Mouse (Mus musculus) kidney, adult 2 months (tissue): ENCODE measurements around the gene Dok7.

Source experiments
- CTCF ChIP-seq: fragments of 200-500 bp; conservative IDR thresholded peaks from 2 replicates; pipeline ENCODE4 v1.5.1; 2011; ENCODE audit warnings: low read depth, mild to moderate bottlenecking, control low read depth, low read length, moderate library complexity, mixed read lengths; ENCODE audit not compliant: insufficient read depth, insufficient read length
- POLR2A ChIP-seq: fragments of 200-500 bp; IDR thresholded peaks from one replicate; pipeline ENCODE4 v1.6.1; 2011; ENCODE audit warnings: low read depth, low read length, control low read depth

DNA sequence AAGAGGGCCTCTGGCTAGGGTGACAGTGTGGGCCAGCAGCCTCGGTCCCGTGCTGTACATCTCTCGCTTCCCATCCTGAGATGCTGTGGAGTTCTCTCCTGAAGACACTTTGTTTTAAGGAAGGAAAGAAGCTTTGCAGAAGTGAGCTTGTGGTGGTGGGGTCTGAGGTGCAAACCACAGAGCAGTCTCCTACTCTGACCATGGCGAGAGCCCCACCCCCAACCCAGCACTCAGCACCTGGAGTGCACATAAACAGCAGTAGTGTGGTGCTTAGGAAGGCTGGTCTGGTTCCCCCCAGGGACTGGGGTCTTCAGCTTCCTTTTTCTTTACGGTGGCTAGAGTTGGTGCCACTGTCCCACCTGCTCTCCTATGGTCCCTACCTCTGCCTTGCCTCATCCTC is 21.4 kb upstream of the Dok7 start:
- TF ChIP-seq CTCF (no peak), POLR2A (no peak)
